Mouse (Mus musculus) bone marrow macrophage, adult 2 months (primary cell): Measurements from ENCODE around the gene Fam83b.

Source experiments
- CTCF ChIP-seq: IDR thresholded peaks from 2 replicates; pipeline ENCODE4 v1.5.1; 2012; ENCODE audit warnings: low read depth, mild to moderate bottlenecking, low read length, moderate library complexity
- POLR2A ChIP-seq: IDR thresholded peaks from 2 replicates; pipeline ENCODE4 v1.6.1; 2012; ENCODE audit warnings: mild to moderate bottlenecking, low read depth, low read length, borderline replicate concordance

- TF ChIP-seq POLR2A (no peak), CTCF (no peak)
These were observed 352 bp upstream of the Fam83b start for GRCm38 (mm10) chr9:76567281-76567655.
